Mouse (Mus musculus) liver, embryonic 11.5 days (tissue): Measurements from ENCODE around the gene Atp7a. TPM values are rescaled to one million over a fixed set of nuclear protein-coding genes. Genes with fewer than 3 reads are reported as not detected.
"Not testable (repeated sequence)": the region's sequence is repeated elsewhere in the genome, so short reads cannot be mapped to it uniquely, and the experiment has no call there.

Experiments used
- ATAC-seq: fragments of 200-750 bp; cut with Nextera tagmentation; replicated peaks from 2 replicates; pipeline ENCODE4 v1.8.0; 2017; ENCODE audit warnings: moderate number of reproducible peaks, mild to moderate bottlenecking, moderate TSS enrichment, moderate library complexity; ENCODE audit not compliant: low FRiP score
- DNase-seq: peaks from one replicate; pipeline ENCODE4 v3.0.0-alpha.2; 2017; ENCODE audit warnings: low spot score
- H3K27ac ChIP-seq: fragments of 300-500 bp; sonication (generic); 2 replicates; pipeline ENCODE4 v1.5.1; 2014; ENCODE audit warnings: mild to moderate bottlenecking, low read depth, low read length, control low read depth
- H3K27me3 ChIP-seq: fragments of 300-500 bp; sonication (generic); replicated peaks from 2 replicates; pipeline ENCODE4 v1.6.1; 2014; ENCODE audit warnings: low read length, mixed read lengths; ENCODE audit not compliant: control insufficient read depth, insufficient read depth
- H3K36me3 ChIP-seq: fragments of 300-500 bp; sonication (generic); 2 replicates; pipeline ENCODE4 v1.6.1; 2014; ENCODE audit warnings: mild to moderate bottlenecking, low read length, moderate library complexity, mixed read lengths; ENCODE audit not compliant: control insufficient read depth, insufficient read depth
- H3K4me1 ChIP-seq: fragments of 300-500 bp; sonication (generic); replicated peaks from 2 replicates; pipeline ENCODE4 v1.6.1; 2014; ENCODE audit warnings: low read length, mixed read lengths; ENCODE audit not compliant: control insufficient read depth, insufficient read depth
- H3K4me2 ChIP-seq: fragments of 300-500 bp; sonication (generic); 2 replicates; pipeline ENCODE4 v1.6.1; 2014; ENCODE audit warnings: mild to moderate bottlenecking, control low read depth, moderate library complexity
- H3K4me3 ChIP-seq: fragments of 300-500 bp; sonication (generic); 2 replicates; pipeline ENCODE4 v1.5.1; 2014; ENCODE audit warnings: low read depth, low read length, control low read depth
- H3K9ac ChIP-seq: fragments of 300-500 bp; sonication (generic); 2 replicates; pipeline ENCODE4 v1.6.1; 2014; ENCODE audit warnings: low read depth, low read length, control low read depth
- H3K9me3 ChIP-seq: fragments of 300-500 bp; sonication (generic); 2 replicates; pipeline ENCODE4 v1.6.1; 2016; ENCODE audit warnings: low read length, inconsistent platforms, mixed read lengths; ENCODE audit not compliant: control insufficient read depth
- WGBS: fragments of 180-500 bp; shearing (Covaris S2); extraction: QIAGEN DNeasy Blood & Tissue Kit; methylation state at CpG from one replicate; pipeline ENCODE4 v1.1.7; 2014; 5-methylcytosine and 5-hydroxymethylcytosine counted together
- polyA plus RNA-seq: library from polyadenylated mRNA; unstranded; fragments of >200 nt; fragmentation: Nextera tagmentation; extraction: Ambion mirVana; gene quantifications from 2 replicates; pipeline ENCODE4 v1.2.1, GENCODE M21; 2014

Atp7a gene
- polyA plus RNA-seq, 1 experiment from 2014 or later, result 16.2 TPM

DNA sequence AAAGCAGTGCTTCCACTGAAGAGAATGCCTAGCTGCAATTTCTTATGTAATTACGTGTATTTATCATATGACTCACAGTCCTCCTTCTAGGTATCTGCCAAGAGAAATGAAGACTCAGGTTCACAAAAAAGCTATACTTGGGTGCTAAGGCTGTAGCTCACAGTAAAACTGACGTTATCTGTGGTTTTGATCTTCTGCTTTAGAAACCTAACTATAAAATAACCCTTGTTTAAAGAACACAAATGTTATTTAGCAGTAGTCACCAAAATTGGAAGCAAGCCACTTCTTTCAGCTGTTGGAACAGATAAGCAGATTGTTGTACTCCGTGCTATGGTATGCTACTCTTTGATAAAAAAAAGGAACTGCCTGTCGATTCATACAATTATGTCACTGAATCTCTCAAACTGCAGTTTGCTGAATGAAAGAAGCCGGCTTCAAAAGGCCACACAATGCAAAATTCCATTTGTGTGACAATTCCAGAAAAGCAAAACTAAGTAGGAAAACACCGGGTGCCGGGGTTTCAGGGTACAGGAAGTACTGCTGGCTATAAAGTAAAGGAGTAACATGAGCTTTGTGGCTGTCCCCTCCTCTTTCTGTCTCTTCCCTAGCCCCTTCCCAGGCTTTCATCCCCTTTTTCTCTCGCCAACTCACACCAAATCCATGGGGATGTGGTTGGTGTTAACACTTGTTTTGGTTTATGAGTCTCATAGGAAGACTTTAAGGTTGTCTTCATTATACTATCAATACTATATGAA, 17.0 kb downstream of the Atp7a start:
- DNase-seq (no peak), ATAC-seq (peak; percentile 75)
- Histone ChIP-seq H3K36me3 (no peaks in the 10 kb centered on the region), H3K4me3 (no peak overlapping the region), H3K9me3 (no peaks in the 10 kb centered on the region), H3K27me3 (no peaks in the 10 kb centered on the region), H3K9ac (no peak overlapping the region), H3K27ac (no peak overlapping the region), H3K4me1 (peaks cover 14% of the 10 kb centered on the region), H3K4me2 (peak overlapping the region; percentile 40)
- 31% methylated on average over 8 of the region's 8 CpGs for WGBS

DNA sequence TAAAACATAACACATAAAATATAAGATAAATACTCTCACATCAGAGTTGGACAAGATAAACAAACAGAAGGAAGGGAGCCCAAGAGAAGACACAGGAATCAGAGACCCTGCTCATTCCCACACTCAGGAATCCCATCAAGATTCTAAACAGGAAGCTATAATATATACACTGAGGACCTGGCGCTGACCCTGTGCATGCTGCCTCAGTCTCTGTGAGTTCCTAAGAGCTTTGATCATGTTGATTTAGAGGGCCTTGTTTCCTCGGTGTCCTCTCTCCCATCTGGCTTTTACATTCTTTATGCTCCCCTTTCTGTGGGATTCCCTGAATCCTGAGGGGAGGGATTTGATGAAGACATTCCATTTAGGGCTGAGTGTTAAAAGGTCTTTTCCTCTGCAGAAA, 18.4 kb downstream of the Atp7a start:
- ATAC-seq (no peak), DNase-seq (no peak)
- Histone ChIP-seq H3K9me3 (no peaks in the 10 kb centered on the region), H3K4me3 (no peak overlapping the region), H3K4me2 (no peak overlapping the region; the same call in 1 of the 2 replicates), H3K4me1 (peaks cover 14% of the 10 kb centered on the region), H3K9ac (no peak overlapping the region), H3K36me3 (no peaks in the 10 kb centered on the region), H3K27me3 (no peaks in the 10 kb centered on the region), H3K27ac (no peak overlapping the region)
- WGBS, result 52% methylated on average over 2 of the region's 2 CpGs

DNA sequence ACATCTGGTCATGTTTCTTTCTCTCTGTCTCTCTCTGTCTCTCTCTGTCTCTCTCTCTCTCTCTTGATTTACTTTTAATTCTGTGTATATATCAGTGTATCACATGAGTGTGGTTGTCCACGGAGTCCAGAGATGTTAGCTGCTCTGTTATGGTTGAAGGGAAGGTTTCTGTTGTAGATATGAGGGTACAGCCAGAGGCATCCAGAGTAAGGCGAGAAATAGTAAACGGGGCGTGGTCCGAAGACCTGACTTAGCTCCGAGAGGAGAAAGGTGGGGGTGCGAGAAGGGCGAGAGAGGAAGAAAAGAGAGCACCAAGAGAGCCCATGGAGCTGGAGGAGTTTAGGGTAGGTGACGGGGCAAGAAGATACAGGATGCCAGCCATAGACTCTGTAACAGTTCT, 18.9 kb downstream of the Atp7a start:
- WGBS, result 42% methylated on average over 9 of the region's 9 CpGs
- Histone ChIP-seq H3K36me3 (no peaks in the 10 kb centered on the region), H3K4me1 (peaks cover 14% of the 10 kb centered on the region), H3K27ac (no peak overlapping the region), H3K4me2 (peak overlapping the region; percentile 27), H3K4me3 (no peak overlapping the region), H3K9ac (no peak overlapping the region), H3K27me3 (no peaks in the 10 kb centered on the region), H3K9me3 (no peaks in the 10 kb centered on the region)
- DNase-seq (no peak), ATAC-seq (peak; percentile 45; the same call in 1 of the 2 replicates)

DNA sequence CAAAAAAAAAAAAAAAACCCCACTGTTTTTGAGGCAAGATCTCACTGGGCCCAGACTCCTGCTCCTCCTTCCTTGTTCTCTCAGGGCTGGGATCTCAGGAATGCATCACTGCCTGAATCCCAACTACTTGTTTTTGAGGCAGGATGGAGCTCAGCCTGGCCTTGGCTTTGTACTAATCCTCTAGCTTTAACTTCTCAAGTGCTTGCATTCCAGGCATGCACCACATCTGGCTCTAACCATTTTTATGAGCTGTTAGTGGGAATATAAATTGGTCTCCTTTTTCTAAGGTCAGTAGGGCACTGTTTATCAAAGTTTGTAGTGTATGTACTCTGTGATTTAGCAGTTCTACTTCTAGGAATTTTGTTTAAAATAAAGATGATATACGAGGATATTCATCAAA, 21.1 kb downstream of the Atp7a start:
- no peak for DNase-seq
- Histone ChIP-seq H3K4me3 (no peak overlapping the region), H3K27me3 (no peaks in the 10 kb centered on the region), H3K4me2 (no peak overlapping the region), H3K9ac (no peak overlapping the region), H3K36me3 (no peaks in the 10 kb centered on the region), H3K27ac (no peak overlapping the region), H3K9me3 (no peaks in the 10 kb centered on the region), H3K4me1 (peaks cover 12% of the 10 kb centered on the region)
- 57% methylated on average over 1 of the region's 1 CpGs for WGBS
- ATAC-seq, result no peak

DNA sequence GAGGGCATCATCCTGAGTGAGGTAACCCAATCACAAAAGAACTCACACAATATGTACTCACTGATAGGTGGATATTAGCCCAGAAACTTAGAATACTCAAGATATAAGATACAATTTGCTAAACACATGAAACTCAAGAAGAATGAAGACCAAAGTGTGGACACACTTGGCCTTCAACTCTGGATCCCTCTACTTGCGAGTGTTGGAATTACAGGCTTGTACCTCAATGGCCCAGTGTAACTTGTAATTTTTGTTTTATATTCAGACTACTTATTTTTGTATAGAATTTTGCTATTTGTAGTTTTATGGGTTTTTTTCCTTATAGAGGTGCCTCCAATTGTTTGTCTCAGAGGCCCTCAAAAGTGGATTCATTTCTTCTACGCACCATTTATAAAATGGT, 50.8 kb downstream of the Atp7a start:
- not testable (repeated sequence) for H3K9me3 ChIP-seq, ATAC-seq, H3K36me3 ChIP-seq, H3K27ac ChIP-seq, H3K4me1 ChIP-seq, H3K4me3 ChIP-seq, H3K27me3 ChIP-seq, H3K4me2 ChIP-seq, DNase-seq, H3K9ac ChIP-seq
- 90% methylated on average over 2 of the region's 2 CpGs for WGBS

DNA sequence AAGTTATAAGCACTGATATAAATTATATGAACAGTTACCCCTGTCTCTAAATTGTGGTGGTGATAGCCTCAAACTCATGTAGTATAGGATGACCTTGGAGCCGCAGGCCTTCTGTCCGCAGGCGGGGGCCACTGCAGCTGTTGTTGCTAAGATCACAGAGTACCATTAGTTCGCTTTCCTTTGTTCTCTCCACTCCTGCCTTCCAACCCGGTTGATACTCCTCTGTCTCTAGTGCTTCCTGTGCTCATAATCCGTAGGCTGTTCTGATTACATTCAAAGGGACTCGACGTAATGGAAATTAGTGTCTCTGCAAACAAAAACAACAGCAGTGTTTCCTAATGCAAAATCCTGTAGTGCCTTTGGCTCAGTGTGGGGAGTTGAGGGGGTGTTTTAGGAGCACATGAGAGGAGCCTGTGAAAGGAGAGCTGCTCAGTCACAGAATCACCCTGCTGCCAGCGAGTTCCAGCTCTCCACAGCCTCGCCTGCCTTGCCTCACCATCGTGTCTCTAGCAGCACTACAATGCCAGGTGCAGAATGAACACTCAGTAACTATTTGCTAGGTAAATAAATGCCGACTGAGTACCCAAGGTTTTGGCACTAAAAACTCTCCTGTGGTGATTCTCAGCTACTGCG, 53.9 kb downstream of the Atp7a start:
- ATAC-seq, result no peak
- 64% methylated on average over 13 of the region's 13 CpGs for WGBS
- Histone ChIP-seq H3K27ac (no peak overlapping the region), H3K4me2 (no peak overlapping the region), H3K9ac (no peak overlapping the region), H3K9me3 (no peaks in the 10 kb centered on the region), H3K4me1 (no peaks in the 10 kb centered on the region), H3K36me3 (no peaks in the 10 kb centered on the region), H3K27me3 (no peaks in the 10 kb centered on the region), H3K4me3 (no peak overlapping the region)
- DNase-seq, result no peak

DNA sequence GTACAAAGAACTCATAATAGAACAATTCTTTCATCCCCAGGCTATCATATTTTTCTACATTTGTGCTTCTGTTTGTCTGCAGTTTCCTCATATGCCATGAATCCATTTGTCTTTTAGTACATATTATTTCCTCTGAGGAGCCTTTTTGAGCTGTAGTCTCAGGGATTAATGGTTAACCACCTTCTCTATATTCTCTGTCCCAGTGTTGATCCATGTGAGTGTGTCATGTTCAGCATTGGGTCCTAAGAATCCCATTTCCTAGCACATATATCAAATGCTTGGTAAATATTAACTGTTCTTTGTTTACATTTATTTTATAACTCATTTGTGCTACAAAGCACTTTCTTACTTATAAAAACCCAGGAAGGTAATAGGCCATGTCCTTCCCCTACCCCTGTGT, 55.4 kb downstream of the Atp7a start:
- no peaks in the 10 kb centered on the region for H3K4me1 ChIP-seq
- H3K9ac ChIP-seq, result no peak overlapping the region
- H3K36me3 ChIP-seq, result no peaks in the 10 kb centered on the region
- no peaks in the 10 kb centered on the region for H3K27me3 ChIP-seq
- H3K9me3 ChIP-seq, result no peaks in the 10 kb centered on the region
- no peak overlapping the region for H3K4me3 ChIP-seq
- no peak overlapping the region for H3K4me2 ChIP-seq
- DNase-seq (no peak), ATAC-seq (no peak)
- H3K27ac ChIP-seq, result no peak overlapping the region

DNA sequence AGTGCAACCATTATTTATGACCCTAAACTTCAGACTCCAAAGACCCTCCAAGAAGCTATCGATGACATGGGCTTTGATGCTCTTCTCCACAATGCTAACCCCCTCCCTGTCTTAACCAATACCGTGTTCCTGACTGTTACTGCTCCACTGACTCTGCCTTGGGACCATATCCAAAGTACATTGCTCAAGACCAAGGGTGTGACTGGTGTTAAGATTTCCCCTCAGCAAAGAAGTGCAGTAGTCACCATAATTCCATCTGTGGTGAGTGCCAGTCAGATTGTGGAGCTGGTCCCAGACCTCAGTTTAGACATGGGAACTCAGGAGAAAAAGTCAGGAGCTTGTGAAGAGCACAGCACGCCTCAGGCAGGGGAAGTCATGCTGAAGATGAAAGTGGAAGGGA, 58.1 kb downstream of the Atp7a start:
- Histone ChIP-seq H3K4me2 (no peak overlapping the region), H3K27me3 (no peaks in the 10 kb centered on the region), H3K9me3 (no peaks in the 10 kb centered on the region), H3K36me3 (no peaks in the 10 kb centered on the region), H3K27ac (no peak overlapping the region), H3K4me1 (no peaks in the 10 kb centered on the region), H3K4me3 (no peak overlapping the region), H3K9ac (no peak overlapping the region)
- ATAC-seq (no peak), DNase-seq (no peak)
- 86% methylated on average over 3 of the region's 3 CpGs for WGBS

DNA sequence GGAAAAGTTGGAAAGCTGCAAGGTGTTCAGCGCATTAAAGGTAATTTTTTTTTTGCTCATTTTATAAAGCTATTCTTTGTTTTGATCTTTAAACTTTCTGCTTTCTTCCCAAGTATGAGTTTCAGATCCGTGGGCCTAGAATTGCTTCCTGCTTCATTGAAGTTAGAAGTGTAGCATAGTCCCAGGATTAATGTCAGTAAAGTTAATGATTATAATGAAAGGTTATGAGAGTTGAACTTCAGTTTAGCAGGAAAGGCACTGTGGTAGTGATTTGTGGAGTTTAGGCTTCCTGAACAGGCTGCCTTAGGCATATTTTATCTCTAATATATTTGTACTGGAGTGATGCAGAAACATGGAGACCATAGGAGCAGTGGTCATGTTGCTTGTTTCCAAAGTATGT, 58.5 kb downstream of the Atp7a start:
- no peak for DNase-seq
- Histone ChIP-seq H3K36me3 (no peaks in the 10 kb centered on the region), H3K27me3 (no peaks in the 10 kb centered on the region), H3K9me3 (no peaks in the 10 kb centered on the region), H3K4me2 (no peak overlapping the region), H3K4me1 (no peaks in the 10 kb centered on the region), H3K27ac (no peak overlapping the region), H3K9ac (no peak overlapping the region), H3K4me3 (no peak overlapping the region)
- ATAC-seq, result no peak
- WGBS, result 83% methylated on average over 2 of the region's 2 CpGs
